Mouse (Mus musculus): ENCODE measurements around the gene Narfl. TPM values are rescaled to one million over a fixed set of nuclear protein-coding genes. Genes with fewer than 3 reads are reported as not detected.

Gene Narfl
- total RNA-seq, 2 experiments from 2014 or later = 44.8 to 48.2 TPM

- intact Hi-C loops (cut with DNase I) = no loop called here
Observed at GRCm38 (mm10) chr17:25760148-25760547, 13.4 kb upstream of the Narfl start.

GRCm38 (mm10) chr17:25761561-25761970 is 12.0 kb upstream of the Narfl start:
- intact Hi-C loops (cut with DNase I) = no loop called here
- no peak for DNase-seq (ENCODE audit: low spot score)

More at GRCm38 (mm10) chr17:25760148-25760547, 13.4 kb upstream of the Narfl start:
- no peak for DNase-seq (ENCODE audit: low spot score)

- intact Hi-C loops (cut with DNase I) = no loop called here
- no peak for DNase-seq (ENCODE audit: low spot score)
Observed at GRCm38 (mm10) chr17:25762591-25762990, 11.0 kb upstream of the Narfl start.

- DNase-seq (ENCODE audit: low spot score) = no peak
- intact Hi-C loops (cut with DNase I) = no loop called here
Observed at GRCm38 (mm10) chr17:25765886-25766285, 7.7 kb upstream of the Narfl start.

GRCm38 (mm10) chr17:25769331-25769730 is 4.2 kb upstream of the Narfl start:
- no peak for DNase-seq (ENCODE audit: low spot score)
- intact Hi-C loops (cut with DNase I) = no loop called here

- intact Hi-C loops (cut with DNase I) = loop anchor here (10.0 kb wide), 1 partner anchor 479 kb away; the partner anchor contains the start of gene Luc7l
- no peak for DNase-seq (ENCODE audit: low spot score)
Observed at GRCm38 (mm10) chr17:25775318-25776062, 1.9 kb downstream of the Narfl start.

GRCm38 (mm10) chr17:25777948-25778347 is 4.4 kb downstream of the Narfl start:
- DNase-seq (ENCODE audit: low spot score) = no peak
- intact Hi-C loops (cut with DNase I) = loop anchor here (10.0 kb wide), 1 partner anchor 477 kb away; the partner anchor contains the start of gene Luc7l

- intact Hi-C loops (cut with DNase I) = no loop called here
- DNase-seq (ENCODE audit: low spot score) = no peak
Observed at GRCm38 (mm10) chr17:25781339-25781738, 7.8 kb downstream of the Narfl start.

- intact Hi-C loops (cut with DNase I) = no loop called here
- no peak for DNase-seq (ENCODE audit: low spot score)
Observed at GRCm38 (mm10) chr17:25783086-25783485, 9.5 kb downstream of the Narfl start.

GRCm38 (mm10) chr17:25783861-25784574 is 10.4 kb downstream of the Narfl start:
- no peak for DNase-seq (ENCODE audit: low spot score)
- intact Hi-C loops (cut with DNase I) = no loop called here

- intact Hi-C loops (cut with DNase I) = no loop called here
- peak; percentile 89 for DNase-seq (ENCODE audit: low spot score)
Observed at GRCm38 (mm10) chr17:25785281-25785745, 11.7 kb downstream of the Narfl start, which contains the start of gene Haghl. TSS of gene Haghl (minus strand) at chr17:25785673.

- intact Hi-C loops (cut with DNase I) = no loop called here
Observed at GRCm38 (mm10) chr17:25786280-25786679, 12.7 kb downstream of the Narfl start, which contains the start of gene Ccdc78. TSS of gene Ccdc78 (plus strand) at chr17:25786580.

GRCm38 (mm10) chr17:25786781-25787504 is 13.4 kb downstream of the Narfl start:
- intact Hi-C loops (cut with DNase I) = no loop called here
- DNase-seq (ENCODE audit: low spot score) = no peak

More at GRCm38 (mm10) chr17:25786280-25786679, 12.7 kb downstream of the Narfl start, which contains the start of gene Ccdc78:
- DNase-seq (ENCODE audit: low spot score) = no peak

GRCm38 (mm10) chr17:25791320-25791842 is 17.8 kb downstream of the Narfl start:
- intact Hi-C loops (cut with DNase I) = no loop called here
- DNase-seq (ENCODE audit: low spot score) = no peak

GRCm38 (mm10) chr17:25791843-25792527 is 18.4 kb downstream of the Narfl start:
- DNase-seq (ENCODE audit: low spot score) = peak; percentile 65
- intact Hi-C loops (cut with DNase I) = no loop called here

GRCm38 (mm10) chr17:25792615-25793014 is 19.0 kb downstream of the Narfl start, which contains the start of gene Fam173a:
TSS of gene Fam173a (minus strand) at chr17:25792901.
- intact Hi-C loops (cut with DNase I) = no loop called here
- peak; percentile 61 for DNase-seq (ENCODE audit: low spot score)

GRCm38 (mm10) chr17:25794197-25794596 is 20.6 kb downstream of the Narfl start:
- DNase-seq (ENCODE audit: low spot score) = no peak
- intact Hi-C loops (cut with DNase I) = no loop called here

- intact Hi-C loops (cut with DNase I) = no loop called here
- no peak for DNase-seq (ENCODE audit: low spot score)
Observed at GRCm38 (mm10) chr17:25794998-25795397, 21.4 kb downstream of the Narfl start.

GRCm38 (mm10) chr17:25795609-25796092 is 22.1 kb downstream of the Narfl start, which contains the start of gene AC134908.4:
TSS of gene AC134908.4 (minus strand) at chr17:25795659.
- no peak for DNase-seq (ENCODE audit: low spot score)
- intact Hi-C loops (cut with DNase I) = loop anchor here (2.0 kb wide), 1 partner anchor 27 kb away; the partner anchor contains the start of gene Wdr24

Measured in heart, postnatal 25 days (tissue).